In the genomic region with DNA sequence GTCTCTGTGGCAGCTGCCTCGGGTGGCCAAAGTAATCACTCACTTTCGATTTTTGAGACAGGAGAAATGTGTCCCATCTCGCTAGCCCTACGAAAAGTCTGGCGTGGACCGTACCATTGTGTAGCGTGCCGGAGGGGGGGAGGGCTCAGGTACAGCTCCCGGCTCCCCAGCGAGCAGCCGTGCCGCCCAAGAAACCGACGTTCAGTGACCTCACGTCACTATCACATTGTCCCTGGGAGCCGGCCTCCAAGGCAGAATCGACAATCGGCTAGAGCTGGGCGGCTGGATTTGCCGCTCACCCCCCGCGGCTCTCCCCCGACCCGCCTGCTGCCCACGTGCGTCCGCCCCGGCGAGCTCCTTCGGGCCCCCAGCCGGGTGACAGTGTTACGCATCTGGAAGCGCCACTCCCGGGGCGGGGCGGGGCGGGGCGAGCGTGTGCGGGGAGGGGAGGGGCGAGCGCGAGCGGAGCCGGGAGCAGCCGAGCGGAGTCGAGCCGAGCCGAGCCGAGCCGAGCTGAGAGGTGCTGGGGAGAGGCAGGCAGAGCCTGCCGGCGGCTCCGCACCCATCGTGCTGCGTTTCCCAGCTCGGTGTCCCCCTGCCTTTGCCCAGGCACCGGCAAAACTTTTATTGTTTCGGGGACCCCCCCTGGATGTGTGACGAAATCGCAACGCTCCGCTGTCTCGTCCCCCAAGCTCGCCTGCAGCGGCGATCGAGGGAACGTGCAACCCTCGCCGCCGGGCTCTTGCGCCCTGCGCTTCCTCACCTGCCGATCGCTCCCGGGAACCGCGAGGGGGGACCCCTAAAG, we compare ENCODE assay signal across 8 mouse cellular contexts. TPM values are rescaled to one million over a fixed set of nuclear protein-coding genes. Genes with fewer than 3 reads are reported as not detected.
DNase-seq lines count a peak whose midpoint lies in the region; ATAC-seq and TF ChIP-seq lines count a peak whose summit lies in the region.

A gene (plus strand): TSS at position 471 of the 805 bp plus-strand sequence.

- in situ Hi-C loops in ES-E14 (cut with MboI; ENCODE audit: low sequenced_read_pairs in 2 of 2, unreplicated experiment in 2 of 2), result no loop called here

- DNase-seq in ES-E14 (ENCODE audit: low read depth, low spot score), result peak; percentile 90
- DNase-seq in cerebellum, adult 18-20 months, result peak; percentile 89 to 93
- DNase-seq in heart, postnatal 36 days, result peak; percentile 85 to 93
- DNase-seq in layer of hippocampus, adult 18-20 months (ENCODE audit: low spot score in 2 of 2), result peak; percentile 87 to 94
- peak; percentile 90 to 92 for DNase-seq in lung, adult 18-20 months

- WGBS in forebrain, embryonic 16.5 days, result under 1% methylated on average over 74 of the region's 80 CpGs
- under 1% methylated on average over 70 of the region's 80 CpGs for WGBS in neural tube, embryonic 14.5 days

- H3K4me1 ChIP-seq in ES-E14 (ENCODE audit: control insufficient read depth in 2 of 2, insufficient read depth in 2 of 2, low read length in 2 of 2, poor library complexity in 1 of 2), result peaks cover 2% of the 10 kb centered on the region in 2 experiments
- H3K4me1 ChIP-seq in forebrain, embryonic 16.5 days (replicated peaks; ENCODE audit: control insufficient read depth, insufficient read depth, low read length), result peaks cover 33% of the 10 kb centered on the region
- H3K4me1 ChIP-seq in neural tube, embryonic 14.5 days (ENCODE audit: control insufficient read depth, insufficient read depth, low read length), result peaks cover 27% of the 10 kb centered on the region
- H3K4me1 ChIP-seq in testis, adult 2 months (ENCODE audit: control insufficient read depth, insufficient read depth, low read length), result peaks cover 16% of the 10 kb centered on the region

- H3K4me3 ChIP-seq in ES-E14 (ENCODE audit: insufficient read depth in 1 of 2, low read depth in 1 of 2, low read length in 2 of 2, poor library complexity in 1 of 2, severe bottlenecking in 1 of 2), result peak within 1 kb of the TSS; percentile 80 to 97
- peak within 1 kb of the TSS; percentile 77 for H3K4me3 ChIP-seq in forebrain, embryonic 16.5 days (replicated peaks; ENCODE audit: low read length)
- H3K4me3 ChIP-seq in neural tube, embryonic 14.5 days (ENCODE audit: low read depth, low read length), result peak within 1 kb of the TSS; percentile 67
- H3K4me3 ChIP-seq in testis, adult 2 months (ENCODE audit: control insufficient read depth, low read depth, low read length), result peak within 1 kb of the TSS; percentile 94

- no peaks in the 10 kb centered on the region for H3K36me3 ChIP-seq in ES-E14 (ENCODE audit: control insufficient read depth, insufficient read depth, low read length, poor library complexity, severe bottlenecking)
- H3K36me3 ChIP-seq in forebrain, embryonic 16.5 days (ENCODE audit: control insufficient read depth, insufficient read depth), result no peaks in the 10 kb centered on the region
- no peaks in the 10 kb centered on the region for H3K36me3 ChIP-seq in neural tube, embryonic 14.5 days (ENCODE audit: control insufficient read depth, insufficient read depth, low read length)
- H3K36me3 ChIP-seq in testis, adult 2 months (ENCODE audit: control insufficient read depth, insufficient read depth, low read length), result no peaks in the 10 kb centered on the region

- H3K9ac ChIP-seq in ES-E14 (ENCODE audit: insufficient read depth, low read depth, low read length, poor library complexity, severe bottlenecking), result peak within 1 kb of the TSS; percentile 90
- peak within 1 kb of the TSS; percentile 89 for H3K9ac ChIP-seq in forebrain, embryonic 16.5 days (replicated peaks; ENCODE audit: low read depth, low read length)
- peak within 1 kb of the TSS; percentile 78 for H3K9ac ChIP-seq in neural tube, embryonic 14.5 days (replicated peaks; ENCODE audit: low read depth, low read length)

- peak within 1 kb of the TSS; percentile 75 for H3K27ac ChIP-seq in ES-E14 (ENCODE audit: insufficient read depth, low read depth, low read length, poor library complexity, severe bottlenecking)
- H3K27ac ChIP-seq in forebrain, embryonic 16.5 days (ENCODE audit: low read length), result peak within 1 kb of the TSS; percentile 91
- peak within 1 kb of the TSS; percentile 90 for H3K27ac ChIP-seq in neural tube, embryonic 14.5 days (ENCODE audit: low read depth, low read length)
- peak within 1 kb of the TSS; percentile 95 for H3K27ac ChIP-seq in testis, adult 2 months (ENCODE audit: control insufficient read depth, insufficient read depth, low read depth, low read length)

- intact Hi-C loops in heart, postnatal 36 days (cut with DNase I), result loop anchor here (5.0 to 10.0 kb wide), 4 partner anchors 166 to 408 kb away; a partner anchor contains a TSS

- H3K4me2 ChIP-seq in forebrain, embryonic 16.5 days (ENCODE audit: low read length), result peak within 1 kb of the TSS; percentile 68
- H3K4me2 ChIP-seq in neural tube, embryonic 14.5 days (ENCODE audit: low read depth, low read length), result peak within 1 kb of the TSS; percentile 81

- TF ChIP-seq POLR2A in testis, adult 2 months (IDR thresholded peaks at IDR 0.05; ENCODE audit: control insufficient read depth, low read depth, low read length), result peak; percentile 45

- no peak for TF ChIP-seq CTCF in testis, adult 2 months (IDR thresholded peaks at IDR 0.05; ENCODE audit: control insufficient read depth, insufficient read depth, insufficient replicate concordance, low read depth, low read length)

- no peaks in the 10 kb centered on the region for H3K9me3 ChIP-seq in ES-E14 (ENCODE audit: control insufficient read depth, insufficient read depth, low read depth, low read length)
- H3K9me3 ChIP-seq in forebrain, embryonic 16.5 days (ENCODE audit: control insufficient read depth, low read length), result no peaks in the 10 kb centered on the region
- H3K9me3 ChIP-seq in neural tube, embryonic 14.5 days (ENCODE audit: control insufficient read depth, low read length), result no peaks in the 10 kb centered on the region

- peak; percentile 98 for ATAC-seq in forebrain, embryonic 16.5 days
- peak; percentile 98 for ATAC-seq in neural tube, embryonic 14.5 days (ENCODE audit: low read depth)

- H3K27me3 ChIP-seq in forebrain, embryonic 16.5 days (replicated peaks; ENCODE audit: control insufficient read depth, insufficient read depth, low read length), result no peaks in the 10 kb centered on the region
- no peaks in the 10 kb centered on the region for H3K27me3 ChIP-seq in neural tube, embryonic 14.5 days (ENCODE audit: control insufficient read depth, insufficient read depth, low read length)
- no peaks in the 10 kb centered on the region; the same call in 1 of the 2 replicates for H3K27me3 ChIP-seq in testis, adult 2 months (ENCODE audit: control insufficient read depth, insufficient read depth, low read length)

TF ChIP-seq in ES-E14, 5 proteins besides CTCF, POLR2A, EP300 and RAD21:
- TF ChIP-seq ZNF384 (IDR thresholded peaks at IDR 0.05; ENCODE audit: low read depth, low read length) (no peak), CHD2 (IDR thresholded peaks at IDR 0.05; ENCODE audit: low read depth, low read length) (no peak), HCFC1 (IDR thresholded peaks at IDR 0.05; ENCODE audit: borderline replicate concordance, insufficient read depth, low read length) (no peak), ZC3H11A (IDR thresholded peaks at IDR 0.05; ENCODE audit: borderline replicate concordance, low read depth, low read length) (0 out of 2 replicates have a peak, but pooled peaks have one; percentile 19), MAFK (IDR thresholded peaks at IDR 0.05; ENCODE audit: insufficient read depth, low read depth, low read length) (no peak)

RNA-seq across cellular contexts. Expression of the gene that starts here (rescaled TPM):
- 5.2 and 5.6 TPM in 2 replicates for total RNA-seq in ES-E14 (2012; rRNA removed)
- 24.4 and 27.8 TPM in 2 replicates for polyA plus RNA-seq in forebrain, embryonic 16.5 days (2015; fragmentation: Nextera tagmentation; extraction: Ambion mirVana)
- 10 to 100 TPM; 23.4 to 26.3 TPM for total RNA-seq in heart, postnatal 36 days (2021)
- 10 to 100 TPM; 48.0 to 49.8 TPM for total RNA-seq in layer of hippocampus, adult 18-20 months (2021)
- 23.3 and 31.7 TPM in 2 replicates for polyA plus RNA-seq in neural tube, embryonic 14.5 days (2014; fragmentation: Nextera tagmentation; extraction: Ambion mirVana)
- polyA plus RNA-seq in testis, adult 2 months (2012; rRNA removed), result 2.2 and 2.4 TPM in 2 replicates

Comparison
In these comparisons a context has a peak if more than half of its experiments do, and no peak if none do; other contexts are left out.
1. Peak in every context shown above with its lines: DNase-seq, ATAC-seq, H3K4me3 ChIP-seq and H3K27ac ChIP-seq.